ENCODE assay signal across 8 mouse cellular contexts in the genomic region with DNA sequence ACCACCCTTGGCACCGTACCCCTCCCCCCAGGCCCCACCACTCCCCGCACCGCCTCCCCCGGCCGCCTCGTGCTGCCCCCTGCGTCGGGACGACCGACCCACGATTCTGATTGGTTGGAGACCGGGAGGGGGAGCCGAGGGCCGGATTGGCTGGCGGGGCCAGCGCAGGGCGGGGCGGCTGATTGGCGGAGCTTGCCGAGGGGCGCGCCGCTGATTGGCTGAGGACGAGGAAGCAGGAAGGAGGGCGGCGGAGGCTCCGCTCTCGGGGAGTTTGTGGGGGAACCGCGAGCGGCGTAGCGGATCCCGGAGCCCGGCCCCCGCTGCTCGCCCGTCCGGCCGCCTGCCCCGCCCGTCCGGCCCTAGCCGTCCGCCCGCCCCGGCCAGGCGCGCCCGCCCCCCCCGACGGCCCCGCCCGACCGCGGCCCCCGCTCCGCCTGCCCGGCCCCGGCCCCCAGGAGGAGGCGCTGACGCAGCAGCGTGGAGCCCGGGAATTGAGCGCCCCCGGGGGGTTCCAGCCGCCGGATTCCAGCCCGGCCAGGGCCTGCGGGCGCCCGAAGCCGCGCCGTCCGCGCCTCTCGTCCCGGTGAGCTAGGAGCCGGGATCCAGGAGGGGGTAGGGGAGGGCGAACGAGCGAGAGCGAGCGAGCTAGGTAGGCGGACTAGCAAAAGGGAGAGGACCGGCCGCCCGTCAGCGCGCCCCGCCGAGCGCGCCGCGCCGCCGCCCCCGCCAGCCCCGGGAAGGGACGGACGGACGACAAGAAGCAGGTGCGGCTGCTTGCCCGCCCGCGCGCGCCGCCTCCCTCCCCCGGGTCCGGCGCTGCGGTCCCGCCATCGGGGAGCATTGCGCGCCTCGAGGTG. TPM values are rescaled to one million over a fixed set of nuclear protein-coding genes. Genes with fewer than 3 reads are reported as not detected.
DNase-seq lines count a peak whose midpoint lies in the region; ATAC-seq lines count a peak whose summit lies in the region.

No protein-coding gene starts in this region.

- H3K4me1 ChIP-seq in forebrain, embryonic 10.5 days = peaks cover 95% of the 10 kb centered on the region
- peaks cover 52% of the 10 kb centered on the region for H3K4me1 ChIP-seq in heart, embryonic 15.5 days (replicated peaks)
- peaks cover 79% of the 10 kb centered on the region for H3K4me1 ChIP-seq in liver, embryonic 15.5 days (replicated peaks)
- peaks cover 73% of the 10 kb centered on the region for H3K4me1 ChIP-seq in neural tube, embryonic 12.5 days

- under 1% methylated on average over 93 of the region's 120 CpGs for WGBS in forebrain, embryonic 10.5 days
- WGBS in heart, embryonic 15.5 days = under 1% methylated on average over 42 of the region's 120 CpGs
- WGBS in liver, embryonic 15.5 days (ENCODE audit: insufficient replicate concordance) = under 1% methylated on average over 104 of the region's 120 CpGs
- WGBS in neural tube, embryonic 12.5 days = under 1% methylated on average over 115 of the region's 120 CpGs

- peak; percentile 85 to 86 for DNase-seq in CD8-positive naive resting alpha-beta T cell, adult 2 months (ENCODE audit: low read depth in 2 of 2, low spot score in 2 of 2)
- peak; percentile 87 for DNase-seq in c-Kit-positive CD71-negative TER-119-negative erythroid progenitor cells, embryonic 14.5 days (ENCODE audit: low read depth)
- DNase-seq in forebrain, embryonic 10.5 days (ENCODE audit: extremely low spot score, low spot score) = peak; percentile 95
- DNase-seq in kidney, postnatal 25 days = peak; percentile 98 to 100
- DNase-seq in telencephalon, adult 2 months (ENCODE audit: low read depth, low spot score) = peak; percentile 88

- H3K9me3 ChIP-seq in forebrain, embryonic 10.5 days = no peaks in the 10 kb centered on the region
- H3K9me3 ChIP-seq in heart, embryonic 15.5 days (replicated peaks) = no peaks in the 10 kb centered on the region
- H3K9me3 ChIP-seq in liver, embryonic 15.5 days (replicated peaks) = no peaks in the 10 kb centered on the region
- no peaks in the 10 kb centered on the region for H3K9me3 ChIP-seq in neural tube, embryonic 12.5 days

- peak overlapping the region; percentile 86 for H3K9ac ChIP-seq in heart, embryonic 15.5 days
- H3K9ac ChIP-seq in liver, embryonic 15.5 days = peak overlapping the region; percentile 95
- peak overlapping the region; percentile 93 for H3K9ac ChIP-seq in neural tube, embryonic 12.5 days

- peak overlapping the region; percentile 92 for H3K27ac ChIP-seq in forebrain, embryonic 10.5 days
- peak overlapping the region; percentile 80 for H3K27ac ChIP-seq in heart, embryonic 15.5 days
- H3K27ac ChIP-seq in liver, embryonic 15.5 days (replicated peaks) = peak overlapping the region; percentile 93
- peak overlapping the region; percentile 91 for H3K27ac ChIP-seq in neural tube, embryonic 12.5 days

- no peaks in the 10 kb centered on the region for H3K36me3 ChIP-seq in forebrain, embryonic 10.5 days (replicated peaks)
- H3K36me3 ChIP-seq in heart, embryonic 15.5 days = no peaks in the 10 kb centered on the region
- no peaks in the 10 kb centered on the region for H3K36me3 ChIP-seq in liver, embryonic 15.5 days (replicated peaks)
- no peaks in the 10 kb centered on the region for H3K36me3 ChIP-seq in neural tube, embryonic 12.5 days

- H3K27me3 ChIP-seq in forebrain, embryonic 10.5 days (ENCODE audit: poor library complexity, severe bottlenecking) = peaks cover 71% of the 10 kb centered on the region
- peaks cover 43% of the 10 kb centered on the region for H3K27me3 ChIP-seq in heart, embryonic 15.5 days
- peaks cover 63% of the 10 kb centered on the region for H3K27me3 ChIP-seq in liver, embryonic 15.5 days
- H3K27me3 ChIP-seq in neural tube, embryonic 12.5 days (replicated peaks) = peaks cover 41% of the 10 kb centered on the region

- peak overlapping the region; percentile 94 for H3K4me3 ChIP-seq in forebrain, embryonic 10.5 days
- H3K4me3 ChIP-seq in heart, embryonic 15.5 days = peak overlapping the region; percentile 96
- peak overlapping the region; percentile 98 for H3K4me3 ChIP-seq in liver, embryonic 15.5 days (replicated peaks)
- peak overlapping the region; percentile 92 for H3K4me3 ChIP-seq in neural tube, embryonic 12.5 days

- ATAC-seq in heart, embryonic 15.5 days (replicated peaks; ENCODE audit: insufficient number of reproducible peaks, insufficient read depth, low FRiP score, low read depth) = peak; percentile 90
- ATAC-seq in liver, embryonic 15.5 days (ENCODE audit: insufficient read depth) = peak; percentile 88
- ATAC-seq in neural tube, embryonic 12.5 days (ENCODE audit: low FRiP score, low read depth) = peak; percentile 88

- peak overlapping the region; percentile 98 for H3K4me2 ChIP-seq in heart, embryonic 15.5 days
- peak overlapping the region; percentile 100 for H3K4me2 ChIP-seq in liver, embryonic 15.5 days
- peak overlapping the region; percentile 99 for H3K4me2 ChIP-seq in neural tube, embryonic 12.5 days (replicated peaks)

RNA-seq across cellular contexts. Expression of a gene that starts 1.2 kb away (rescaled TPM):
- polyA plus RNA-seq in forebrain, embryonic 10.5 days (2016; fragmentation: Nextera tagmentation; extraction: Ambion mirVana) = 3.6 and 4.1 TPM in 2 replicates
- polyA plus RNA-seq in heart, embryonic 15.5 days (2015; fragmentation: Nextera tagmentation; extraction: Ambion mirVana) = 3.3 and 5.1 TPM in 2 replicates
- 3.2 and 4.3 TPM in 2 replicates for polyA plus RNA-seq in liver, embryonic 15.5 days (2015; fragmentation: Nextera tagmentation; extraction: Ambion mirVana)
- polyA plus RNA-seq in neural tube, embryonic 12.5 days (2016; fragmentation: Nextera tagmentation; extraction: Ambion mirVana) = 8.1 and 8.6 TPM in 2 replicates

RNA-seq across cellular contexts. Expression of a gene that starts 24.9 kb away (rescaled TPM):
- polyA plus RNA-seq in forebrain, embryonic 10.5 days (2016; fragmentation: Nextera tagmentation; extraction: Ambion mirVana) = 13.8 and 14.5 TPM in 2 replicates
- 16.5 and 20.5 TPM in 2 replicates for polyA plus RNA-seq in heart, embryonic 15.5 days (2015; fragmentation: Nextera tagmentation; extraction: Ambion mirVana)
- polyA plus RNA-seq in liver, embryonic 15.5 days (2015; fragmentation: Nextera tagmentation; extraction: Ambion mirVana) = 4.5 and 5.7 TPM in 2 replicates
- polyA plus RNA-seq in neural tube, embryonic 12.5 days (2016; fragmentation: Nextera tagmentation; extraction: Ambion mirVana) = 18.3 and 18.4 TPM in 2 replicates

RNA-seq across cellular contexts. Expression of a gene that starts 39.6 kb away (rescaled TPM):
- 66.2 and 67.7 TPM in 2 replicates for polyA plus RNA-seq in forebrain, embryonic 10.5 days (2016; fragmentation: Nextera tagmentation; extraction: Ambion mirVana)
- 80.6 and 87.9 TPM in 2 replicates for polyA plus RNA-seq in heart, embryonic 15.5 days (2015; fragmentation: Nextera tagmentation; extraction: Ambion mirVana)
- 35.8 and 43.5 TPM in 2 replicates for polyA plus RNA-seq in liver, embryonic 15.5 days (2015; fragmentation: Nextera tagmentation; extraction: Ambion mirVana)
- 54.1 and 58.5 TPM in 2 replicates for polyA plus RNA-seq in neural tube, embryonic 12.5 days (2016; fragmentation: Nextera tagmentation; extraction: Ambion mirVana)

Comparison
In these comparisons a context has a peak if more than half of its experiments do, and no peak if none do; other contexts are left out.
1. Peak in every context shown above with its lines: DNase-seq, ATAC-seq, H3K4me3 ChIP-seq and H3K27ac ChIP-seq.